Mouse (Mus musculus) midbrain, embryonic 10.5 days (tissue): ENCODE results near the gene Dynlt1f. TPM values are rescaled to one million over a fixed set of nuclear protein-coding genes. Genes with fewer than 3 reads are reported as not detected.
"Not testable (repeated sequence)": the region's sequence is repeated elsewhere in the genome, so short reads cannot be mapped to it uniquely, and the experiment has no call there.

Source experiments
- DNase-seq: peaks from one replicate; pipeline ENCODE4 v3.0.0-alpha.2; 2017; ENCODE audit warnings: low spot score
- H3K27ac ChIP-seq: fragments of 300-500 bp; sonication (generic); replicated peaks from 2 replicates; pipeline ENCODE4 v1.5.1; 2016; ENCODE audit warnings: mild to moderate bottlenecking
- H3K27me3 ChIP-seq: fragments of 300-500 bp; sonication (generic); 2 replicates; pipeline ENCODE4 v1.6.1; 2016; ENCODE audit warnings: low read depth, mild to moderate bottlenecking; ENCODE audit not compliant: poor library complexity, severe bottlenecking
- H3K36me3 ChIP-seq: fragments of 300-500 bp; sonication (generic); 2 replicates; pipeline ENCODE4 v1.6.1; 2016; ENCODE audit warnings: mild to moderate bottlenecking, moderate library complexity
- H3K4me1 ChIP-seq: fragments of 300-500 bp; sonication (generic); 2 replicates; pipeline ENCODE4 v1.6.1; 2016
- H3K4me3 ChIP-seq: fragments of 300-500 bp; sonication (generic); 2 replicates; pipeline ENCODE4 v1.5.1; 2016; ENCODE audit warnings: mild to moderate bottlenecking, moderate library complexity
- H3K9me3 ChIP-seq: fragments of 300-500 bp; sonication (generic); replicated peaks from 2 replicates; pipeline ENCODE4 v1.6.1; 2016; ENCODE audit warnings: mild to moderate bottlenecking
- WGBS: fragments of 180-500 bp; shearing (Covaris S2); methylation state at CpG from one replicate; pipeline ENCODE4 v1.1.7; 2016; 5-methylcytosine and 5-hydroxymethylcytosine counted together
- polyA plus RNA-seq: library from polyadenylated mRNA; unstranded; fragments of >200 nt; fragmentation: Nextera tagmentation; extraction: Ambion mirVana; gene quantifications from 2 replicates; pipeline ENCODE4 v1.2.1, GENCODE M21; 2016

Dynlt1f gene
- polyA plus RNA-seq = 291 and 297 TPM in 2 replicates

- H3K36me3 ChIP-seq, H3K9me3 ChIP-seq, H3K27me3 ChIP-seq, H3K4me1 ChIP-seq: not testable (repeated sequence)
- DNase-seq = peak; percentile 43
- 3% methylated on average over 26 of the region's 33 CpGs for WGBS
- peak within 1 kb of the TSS; percentile 85 for H3K27ac ChIP-seq
- peak within 1 kb of the TSS; percentile 62 for H3K4me3 ChIP-seq
These were observed at the start of gene Dynlt1f for GRCm38 (mm10) chr17:6655567-6656281. Gene Dynlt1f, minus strand, starts transcription at chr17:6655900.

- H3K4me3 ChIP-seq, H3K36me3 ChIP-seq, H3K9me3 ChIP-seq, H3K27ac ChIP-seq, DNase-seq, H3K4me1 ChIP-seq: not testable (repeated sequence)
- H3K27me3 ChIP-seq = peaks cover 13% of the 10 kb centered on the region
- 85% methylated on average over 9 of the region's 9 CpGs for whole genome bisulfite sequencing
These were observed 47.9 kb upstream of the Dynlt1f start for GRCm38 (mm10) chr17:6703381-6704270.

GRCm38 (mm10) chr17:6702625-6703221, 47.0 kb upstream of the Dynlt1f start:
- H3K4me1 ChIP-seq, H3K4me3 ChIP-seq, H3K27ac ChIP-seq, H3K36me3 ChIP-seq, DNase-seq, H3K9me3 ChIP-seq: not testable (repeated sequence)
- 60% methylated on average over 3 of the region's 8 CpGs for WGBS
- peaks cover 13% of the 10 kb centered on the region for H3K27me3 ChIP-seq

GRCm38 (mm10) chr17:6700077-6700476, 44.4 kb upstream of the Dynlt1f start:
- not testable (repeated sequence) for H3K4me1 ChIP-seq, H3K36me3 ChIP-seq, H3K9me3 ChIP-seq, H3K4me3 ChIP-seq, DNase-seq, H3K27ac ChIP-seq
- 79% methylated on average over 4 of the region's 7 CpGs for WGBS
- H3K27me3 ChIP-seq = peaks cover 13% of the 10 kb centered on the region

GRCm38 (mm10) chr17:6699502-6699901, 43.8 kb upstream of the Dynlt1f start:
- H3K27ac ChIP-seq, DNase-seq, H3K36me3 ChIP-seq, H3K4me3 ChIP-seq, H3K9me3 ChIP-seq, H3K4me1 ChIP-seq: not testable (repeated sequence)
- WGBS = 93% methylated on average over 9 of the region's 9 CpGs
- H3K27me3 ChIP-seq = peaks cover 13% of the 10 kb centered on the region

GRCm38 (mm10) chr17:6697224-6697775, 41.6 kb upstream of the Dynlt1f start:
- H3K36me3 ChIP-seq, DNase-seq, H3K4me3 ChIP-seq, H3K4me1 ChIP-seq, H3K27ac ChIP-seq, H3K9me3 ChIP-seq: not testable (repeated sequence)
- H3K27me3 ChIP-seq = peaks cover 13% of the 10 kb centered on the region
- WGBS = 39% methylated on average over 4 of the region's 4 CpGs

- DNase-seq, H3K4me3 ChIP-seq, H3K27ac ChIP-seq, H3K36me3 ChIP-seq, H3K9me3 ChIP-seq, H3K4me1 ChIP-seq: not testable (repeated sequence)
- WGBS = 62% methylated on average over 8 of the region's 8 CpGs
- H3K27me3 ChIP-seq = peaks cover 13% of the 10 kb centered on the region
These were observed 40.8 kb upstream of the Dynlt1f start for GRCm38 (mm10) chr17:6696521-6696920.

- H3K4me1 ChIP-seq, H3K36me3 ChIP-seq, H3K4me3 ChIP-seq, H3K9me3 ChIP-seq, H3K27ac ChIP-seq, DNase-seq: not testable (repeated sequence)
- H3K27me3 ChIP-seq = peaks cover 13% of the 10 kb centered on the region
- WGBS = 84% methylated on average over 9 of the region's 9 CpGs
These were observed 40.0 kb upstream of the Dynlt1f start for GRCm38 (mm10) chr17:6695712-6696111.

- WGBS = 13% methylated on average over 2 of the region's 2 CpGs
- peak; percentile 42 for DNase-seq
- not testable (repeated sequence) for H3K36me3 ChIP-seq, H3K9me3 ChIP-seq, H3K27me3 ChIP-seq, H3K27ac ChIP-seq, H3K4me1 ChIP-seq, H3K4me3 ChIP-seq
These were observed 35.9 kb upstream of the Dynlt1f start for GRCm38 (mm10) chr17:6691596-6691995.

- H3K27me3 ChIP-seq, H3K9me3 ChIP-seq, DNase-seq, H3K36me3 ChIP-seq, H3K27ac ChIP-seq, H3K4me1 ChIP-seq, H3K4me3 ChIP-seq: not testable (repeated sequence)
- 95% methylated on average over 2 of the region's 4 CpGs for WGBS
These were observed 33.6 kb upstream of the Dynlt1f start for GRCm38 (mm10) chr17:6689344-6689743.

- not testable (repeated sequence) for DNase-seq, H3K4me1 ChIP-seq, H3K4me3 ChIP-seq, H3K9me3 ChIP-seq, H3K27ac ChIP-seq, H3K36me3 ChIP-seq, H3K27me3 ChIP-seq
- WGBS = 96% methylated on average over 3 of the region's 4 CpGs
These were observed 30.7 kb upstream of the Dynlt1f start for GRCm38 (mm10) chr17:6686299-6686971.

GRCm38 (mm10) chr17:6685288-6685818, 29.7 kb upstream of the Dynlt1f start:
- not testable (repeated sequence) for H3K9me3 ChIP-seq, DNase-seq, H3K27ac ChIP-seq, H3K4me1 ChIP-seq, H3K4me3 ChIP-seq, H3K36me3 ChIP-seq, H3K27me3 ChIP-seq
- WGBS = 65% methylated on average over 4 of the region's 8 CpGs
